Mouse (Mus musculus): ENCODE data around the gene Safb2.

DNA sequence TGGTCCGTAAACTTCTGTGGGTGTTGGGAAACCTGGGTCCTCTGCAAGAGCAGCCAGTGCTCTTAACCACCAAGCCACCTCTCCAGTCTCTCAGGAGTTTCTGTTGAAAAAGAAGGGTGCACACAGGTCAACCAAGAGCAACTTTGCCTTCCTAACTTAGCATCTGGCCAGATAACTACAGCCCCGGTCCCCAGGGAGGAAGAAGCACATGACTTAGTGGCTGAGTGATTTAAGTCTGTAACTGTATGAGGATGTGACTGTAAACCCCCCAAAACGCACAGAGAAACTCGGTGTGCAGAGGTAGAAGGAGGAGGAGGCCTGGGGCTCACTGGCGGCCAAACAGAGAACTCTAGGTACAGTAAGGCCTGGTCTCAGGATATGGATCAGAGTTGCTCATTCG is 49.6 kb upstream of the Safb2 start:
- TF ChIP-seq CTCF (IDR thresholded peaks at IDR 0.05; ENCODE audit: low read depth, low read length) (no peak), POLR2A (IDR thresholded peaks at IDR 0.05; ENCODE audit: borderline replicate concordance, low read depth, low read length) (no peak)
